Mouse (Mus musculus): Measurements from ENCODE around the gene Tmem151a. TPM values are rescaled to one million over a fixed set of nuclear protein-coding genes. Genes with fewer than 3 reads are reported as not detected.
"Not testable (repeated sequence)": the region's sequence is repeated elsewhere in the genome, so short reads cannot be mapped to it uniquely, and the experiment has no call there.

Tmem151a gene
- total RNA-seq, 4 experiments from 2014 or later, result 2.1 to 3.9 (median 3.2) TPM

DNA sequence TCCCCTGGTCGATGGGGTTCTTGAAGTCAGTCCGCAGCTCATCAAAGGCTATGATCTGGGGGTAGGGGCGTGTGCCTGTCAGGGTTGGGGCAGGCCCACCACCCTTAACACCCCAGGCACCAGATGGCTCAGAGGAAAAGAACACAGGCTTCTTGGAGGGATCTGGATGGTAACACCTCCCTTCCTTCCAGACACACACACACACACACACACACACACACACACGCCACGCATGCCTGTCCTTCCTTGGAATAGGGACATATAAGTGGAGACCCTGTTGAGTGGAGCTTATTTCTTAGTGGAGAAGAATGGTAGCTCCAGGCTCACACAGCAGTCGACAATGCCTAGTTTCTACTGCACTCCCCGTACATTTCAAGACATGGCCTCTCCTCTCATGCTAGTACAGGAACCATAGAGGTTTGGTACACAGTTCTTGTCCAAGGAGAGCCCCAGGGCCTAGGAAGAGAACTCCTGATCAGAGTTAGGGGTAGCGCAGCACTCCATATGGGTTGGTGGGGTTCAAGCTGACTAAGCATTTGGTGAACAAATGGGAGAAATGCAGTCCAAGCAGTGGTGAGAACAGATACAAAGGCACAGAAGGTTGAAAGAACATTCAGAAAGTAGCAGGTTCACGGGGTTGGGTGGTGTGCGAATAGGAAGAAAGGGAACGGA lies 9.6 kb upstream of the Tmem151a start:
- no peak for DNase-seq (ENCODE audit: low spot score)

DNA sequence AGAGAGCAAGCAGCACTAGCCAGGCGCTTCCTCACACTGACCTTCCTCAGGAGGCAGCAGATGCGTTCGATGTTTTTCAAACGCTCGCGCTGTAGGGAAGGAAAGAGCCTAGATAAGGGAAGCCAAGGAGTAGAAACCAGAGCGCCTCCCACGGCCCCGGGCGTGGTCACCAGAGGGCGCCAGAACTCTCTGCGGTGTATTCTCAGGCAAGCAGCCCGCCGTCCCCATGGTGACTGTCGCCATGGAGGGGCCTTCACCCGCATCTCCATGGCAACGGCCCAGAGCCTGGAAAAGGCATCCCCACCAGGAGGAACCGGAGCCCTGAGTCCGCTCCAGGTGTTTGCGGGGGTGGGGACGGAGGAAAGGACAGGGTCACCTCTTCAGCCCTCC lies 8.9 kb upstream of the Tmem151a start:
- peak; percentile 80 for DNase-seq (ENCODE audit: low spot score)

DNA sequence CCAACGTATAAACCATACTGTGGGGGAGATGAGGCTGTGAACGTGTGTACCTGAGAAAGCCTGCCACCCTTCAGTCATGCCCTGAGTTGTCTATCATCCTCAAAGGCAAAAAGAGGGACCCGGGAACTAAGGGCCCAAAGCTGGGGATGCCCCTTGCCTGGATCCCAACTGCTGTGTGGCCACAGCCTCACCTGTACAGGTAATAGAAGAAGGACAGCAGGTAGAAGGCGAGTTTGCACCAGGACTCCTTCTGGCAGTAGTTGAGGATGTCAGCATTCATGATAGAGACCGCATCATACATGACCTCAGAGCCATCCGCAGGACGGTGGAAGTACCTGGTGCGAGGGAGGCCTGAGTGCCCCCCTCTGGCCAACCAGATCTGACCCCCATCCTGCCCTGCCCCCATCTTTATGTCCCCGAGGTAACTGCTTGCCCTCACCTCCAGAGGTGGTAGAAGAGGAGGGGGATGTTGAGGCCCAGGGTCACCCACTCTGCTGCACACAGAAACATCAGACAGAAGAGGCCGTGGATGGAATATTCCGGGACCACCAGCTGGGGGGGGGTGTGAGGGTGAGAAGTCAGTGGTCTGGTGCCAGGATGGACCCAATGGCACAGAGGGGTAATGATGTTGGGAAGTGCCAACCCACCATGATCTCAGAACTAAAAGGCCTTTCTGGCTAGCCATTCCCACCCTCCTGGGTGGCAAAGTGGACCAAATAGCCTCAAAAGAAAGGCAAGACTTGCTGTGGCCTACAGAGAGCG lies 8.3 kb upstream of the Tmem151a start:
- DNase-seq (ENCODE audit: low spot score), result no peak

DNA sequence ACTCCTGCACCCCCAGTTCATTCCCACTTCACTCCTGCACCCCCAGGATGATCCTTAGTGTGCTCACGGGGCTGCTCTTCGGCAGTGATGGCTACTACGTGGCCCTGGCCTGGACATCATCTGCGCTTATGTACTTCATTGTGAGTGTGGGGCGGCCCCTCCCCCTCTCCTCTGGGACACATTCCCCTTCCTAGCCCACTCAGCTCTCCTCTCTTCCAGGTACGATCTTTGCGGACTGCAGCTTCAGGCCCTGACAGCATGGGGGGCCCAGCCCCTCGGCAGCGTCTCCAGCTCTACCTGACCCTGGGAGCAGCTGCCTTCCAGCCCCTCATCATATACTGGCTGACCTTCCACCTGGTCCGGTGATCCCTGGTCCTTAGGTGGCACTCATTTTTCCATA lies 6.8 kb upstream of the Tmem151a start:
- no peak for DNase-seq (ENCODE audit: low spot score)

DNA sequence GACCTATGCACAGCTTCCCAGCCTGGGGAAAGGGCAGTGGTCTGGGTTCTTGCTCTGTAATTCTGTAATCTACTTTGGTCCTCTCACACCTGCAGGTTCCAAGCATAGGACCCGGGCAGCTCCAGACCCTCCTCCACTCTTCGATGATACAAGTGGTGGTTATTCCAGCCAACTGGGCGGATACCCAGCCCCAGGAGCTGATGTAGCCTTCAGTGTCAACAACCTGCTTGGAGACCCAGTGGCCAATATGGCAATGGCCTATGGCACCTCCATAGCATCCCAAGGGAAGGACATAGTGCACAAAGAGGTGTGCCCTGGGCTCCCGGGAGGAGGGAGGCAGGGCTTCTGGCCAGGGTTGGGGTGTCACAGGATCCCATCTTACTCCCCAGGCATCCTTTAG lies 4.0 kb upstream of the Tmem151a start:
- DNase-seq (ENCODE audit: low spot score), result no peak

DNA sequence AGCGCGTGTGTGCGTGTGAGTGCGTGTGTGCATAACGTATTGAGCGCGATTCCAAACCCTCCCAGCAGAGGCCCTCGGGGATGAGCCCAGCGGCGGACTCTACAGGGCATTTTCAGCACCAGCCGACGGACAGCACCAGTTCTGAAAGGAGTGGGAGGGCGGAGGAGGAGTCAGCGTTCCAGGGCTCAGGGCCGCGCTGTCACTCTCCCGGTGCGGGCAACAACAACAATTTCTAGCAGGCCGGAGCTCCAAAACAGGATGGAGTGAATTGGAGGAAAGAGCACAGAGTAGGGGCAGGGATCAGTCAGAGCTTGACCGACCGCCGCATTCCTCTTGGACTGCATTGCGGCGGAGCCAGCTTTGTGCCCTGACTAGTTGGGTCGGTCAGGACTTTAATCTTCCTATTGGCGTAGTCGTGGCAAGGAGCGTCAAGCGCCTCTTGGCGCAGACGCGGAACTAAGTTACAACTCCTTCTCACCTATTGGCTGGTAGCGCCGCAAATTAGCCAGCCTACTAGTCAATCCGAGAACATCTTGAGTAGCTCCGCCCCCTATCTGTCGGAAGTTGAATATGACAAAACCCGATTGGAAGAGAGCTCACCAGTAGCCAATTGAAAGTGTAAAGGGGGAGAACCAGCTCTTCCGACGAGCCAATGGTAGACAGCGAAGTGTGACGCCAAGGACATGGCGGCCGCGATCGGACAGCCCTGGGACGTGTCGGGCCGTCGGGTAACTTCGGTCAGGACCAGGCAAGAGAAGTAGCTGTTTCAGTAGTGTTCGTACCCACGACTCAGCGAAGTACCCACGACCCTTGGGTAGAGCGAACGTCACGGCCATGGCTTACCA lies 2.8 kb upstream of the Tmem151a start, which contains the start of gene Yif1a:
Yif1a (plus strand) TSS at position 655 of the 845 bp plus-strand sequence.
- DNase-seq (ENCODE audit: low spot score), result peak; percentile 98

DNA sequence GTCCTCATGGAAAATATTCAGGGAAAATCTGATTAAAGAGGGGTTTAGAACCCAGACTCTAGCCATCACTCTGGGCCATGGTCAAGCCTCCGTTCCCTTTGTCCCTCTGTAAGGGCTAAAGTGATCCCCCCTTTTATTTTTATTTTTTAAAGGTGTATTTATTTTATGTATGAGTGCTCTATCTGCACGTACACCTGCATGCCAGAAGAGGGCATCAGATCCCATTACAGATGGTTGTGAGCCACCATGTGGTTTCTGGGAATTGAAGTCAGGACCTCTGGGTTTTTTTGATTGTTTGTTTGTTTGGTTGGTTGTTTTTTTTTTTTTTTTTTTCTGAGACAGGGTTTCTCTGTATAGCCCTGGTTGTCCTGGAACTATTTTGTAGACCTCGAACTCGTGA lies 1.2 kb upstream of the Tmem151a start:
- not testable (repeated sequence) for DNase-seq (ENCODE audit: low spot score)

DNA sequence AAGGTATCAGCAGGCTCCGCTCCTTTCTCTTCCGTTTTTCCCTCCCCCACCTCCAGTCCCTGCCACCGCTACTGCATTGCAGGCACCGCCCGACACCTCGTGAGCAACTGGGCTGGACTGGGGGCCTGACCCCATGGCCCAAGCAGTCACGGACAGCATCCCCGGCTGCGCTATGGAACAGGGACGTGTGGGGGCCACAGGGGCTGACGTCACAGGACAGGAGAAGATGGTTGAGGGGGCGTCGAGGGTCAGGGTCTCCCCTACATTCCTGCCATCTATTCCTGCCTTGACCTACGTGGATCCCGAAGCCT lies 542 bp downstream of the Tmem151a start:
- no peak for DNase-seq (ENCODE audit: low spot score)

DNA sequence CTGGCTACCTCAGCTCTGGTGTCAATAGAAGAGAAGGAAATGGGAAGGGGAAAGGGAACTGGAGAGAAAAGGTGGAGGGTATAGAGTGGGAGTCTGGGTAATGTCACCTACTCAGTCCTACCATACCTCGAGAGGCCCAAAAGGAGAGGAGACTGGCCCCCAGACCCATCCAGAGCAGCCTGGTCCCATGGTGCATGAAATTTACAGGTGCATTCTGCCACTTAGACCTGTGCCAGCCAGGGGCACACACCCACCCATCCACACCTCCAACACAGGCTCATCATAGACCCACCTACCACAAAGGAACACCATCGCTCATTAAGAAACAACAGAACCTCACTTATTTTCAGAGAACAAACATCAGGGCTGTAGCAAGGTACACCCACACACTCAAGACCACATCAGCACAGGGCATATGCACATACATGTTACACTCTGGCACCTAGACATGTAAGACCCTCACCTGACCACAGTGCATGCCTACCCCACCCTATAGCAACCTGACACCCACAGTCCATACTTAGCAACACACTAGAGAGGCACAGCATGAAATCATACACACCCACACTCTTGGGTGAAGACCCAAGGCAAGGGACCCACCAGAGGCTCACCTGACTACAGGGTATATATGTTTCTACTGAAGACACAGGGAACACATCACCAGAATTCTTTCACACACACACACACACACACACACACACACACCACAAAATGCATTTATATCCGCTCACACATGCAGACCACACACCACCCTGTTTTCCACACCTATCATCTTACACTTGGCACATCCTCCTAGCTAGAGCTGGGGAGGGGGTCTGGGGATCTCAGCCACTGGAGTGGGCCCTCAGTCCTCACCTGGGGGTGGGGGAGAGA lies 1.1 kb downstream of the Tmem151a start:
- no peak for DNase-seq (ENCODE audit: low spot score)

DNA sequence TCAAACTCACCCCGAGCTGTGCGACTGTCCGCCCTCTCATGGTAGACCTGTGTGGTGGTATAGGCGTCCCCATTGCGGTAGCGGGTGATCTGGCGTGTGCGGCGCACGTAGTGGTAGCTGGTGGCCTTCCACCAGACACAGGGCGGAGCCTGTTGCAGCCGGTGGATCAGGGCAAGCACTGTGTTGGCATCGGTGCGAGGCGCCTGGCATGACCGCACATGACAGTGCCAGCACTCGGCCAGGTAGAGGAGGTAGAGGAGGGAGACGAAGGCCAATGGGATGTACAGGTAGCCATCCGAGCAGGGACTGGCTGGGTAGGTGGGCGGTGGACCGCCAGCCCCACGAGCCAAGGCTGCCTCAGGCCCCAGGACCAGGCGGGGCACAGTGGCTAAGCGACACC lies 2.7 kb downstream of the Tmem151a start:
- DNase-seq (ENCODE audit: low spot score), result no peak

DNA sequence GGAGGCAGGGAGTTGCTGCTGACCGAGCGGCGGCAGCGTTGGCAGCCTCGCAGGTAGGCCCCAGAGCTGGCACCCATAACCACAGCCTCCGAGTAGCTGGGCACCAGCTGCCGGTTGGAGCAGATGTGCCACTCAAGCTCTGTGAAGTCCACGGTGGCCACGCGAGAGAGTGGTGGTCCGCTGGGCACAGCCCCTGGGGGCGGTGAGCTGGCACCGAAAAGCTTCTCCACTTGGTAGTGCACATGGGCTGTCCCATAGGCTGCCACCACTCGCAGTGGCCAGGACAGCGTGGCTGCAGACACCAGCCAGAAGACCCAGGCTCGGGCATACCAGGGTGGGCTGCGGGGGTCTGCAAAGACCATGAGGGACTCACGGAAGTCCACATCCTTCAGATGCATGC lies 3.3 kb downstream of the Tmem151a start:
- no peak for DNase-seq (ENCODE audit: low spot score)

DNA sequence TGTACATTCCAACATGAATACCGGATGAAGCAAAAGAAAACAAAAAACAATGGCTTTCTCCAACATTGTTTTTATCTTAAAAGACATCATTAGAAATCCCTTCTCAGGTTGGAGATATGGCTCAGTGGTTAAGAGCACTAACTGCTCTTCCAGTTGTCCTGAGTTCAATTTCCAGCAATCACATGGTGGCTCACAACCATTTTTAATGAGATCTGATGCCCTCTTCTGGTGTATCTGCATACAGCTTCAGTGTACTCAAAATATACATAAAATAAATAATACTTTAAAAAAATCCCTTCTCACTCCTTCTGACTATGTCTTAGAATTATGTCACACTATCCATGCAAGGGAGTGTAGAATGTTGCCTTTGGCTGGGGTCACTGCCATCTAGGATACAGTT lies 6.1 kb downstream of the Tmem151a start:
- DNase-seq (ENCODE audit: low spot score), result no peak

DNA sequence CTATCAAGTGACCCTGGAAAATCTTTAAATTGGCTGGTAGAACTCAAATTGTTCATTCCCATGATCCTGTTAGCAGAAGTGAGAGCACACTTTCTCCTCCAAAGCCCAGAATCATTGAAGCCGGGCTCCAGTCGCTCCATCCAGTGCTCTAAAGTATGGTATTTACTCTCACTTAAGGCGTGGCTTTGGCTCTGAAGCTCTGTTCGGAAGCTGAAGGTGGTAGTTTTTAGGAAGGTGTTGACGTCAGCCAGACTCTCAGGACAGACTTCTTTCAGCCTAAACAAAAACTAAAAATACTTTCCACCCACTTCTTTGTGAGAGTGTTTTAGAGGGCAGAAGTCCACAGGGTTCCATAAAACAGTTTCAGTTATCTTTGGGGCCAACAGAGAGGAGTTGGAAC lies 11.8 kb downstream of the Tmem151a start:
- DNase-seq (ENCODE audit: low spot score), result no peak

DNA sequence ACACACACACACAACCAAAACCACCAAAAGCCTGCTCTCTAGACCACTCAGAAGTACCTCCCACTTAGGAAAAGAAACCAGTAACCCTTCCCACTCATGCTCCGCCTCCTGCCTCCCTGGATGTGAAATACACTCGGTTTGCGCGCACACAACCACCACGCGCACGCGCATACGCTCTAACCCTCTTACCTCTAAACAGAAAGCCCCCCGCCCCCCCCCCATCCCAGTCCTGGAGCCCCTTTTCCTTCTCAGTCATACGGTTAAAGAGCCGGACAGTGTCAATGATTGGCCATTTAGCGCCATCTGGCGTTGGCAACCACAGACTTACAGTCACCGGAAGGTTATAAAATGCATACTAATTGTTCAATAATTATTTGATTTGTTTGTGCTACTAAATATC lies 12.3 kb downstream of the Tmem151a start:
- DNase-seq (ENCODE audit: low spot score), result no peak

DNA sequence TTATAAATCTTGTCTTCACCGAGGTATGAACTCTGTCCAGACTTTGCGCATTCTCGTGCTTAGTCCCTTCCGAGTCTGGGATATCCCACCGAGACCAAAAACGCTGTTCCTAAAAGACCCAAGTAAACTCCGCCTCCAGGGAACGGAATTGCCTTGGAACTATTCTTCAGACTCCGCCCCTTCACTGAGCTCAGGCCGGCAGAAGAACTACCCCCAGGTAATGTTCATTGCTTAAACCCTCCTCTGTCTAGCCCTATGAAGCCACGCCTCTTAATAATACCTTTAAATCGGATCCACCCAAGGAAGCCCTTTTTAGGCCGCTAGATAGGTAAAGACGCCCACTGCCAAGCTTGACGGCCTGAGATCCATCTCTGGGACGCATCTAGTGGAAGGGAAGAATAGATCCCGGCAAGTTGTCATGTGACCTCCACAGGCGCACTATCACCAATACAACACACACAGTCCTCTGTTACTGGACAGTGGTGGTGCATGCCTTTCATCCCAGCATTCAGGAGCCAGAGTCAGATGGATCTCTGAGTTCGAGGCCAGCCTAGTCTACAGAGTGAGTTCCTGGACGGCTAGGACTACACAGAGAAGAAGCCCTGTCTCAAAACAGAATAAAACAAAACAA lies 12.8 kb downstream of the Tmem151a start:
- no peak for DNase-seq (ENCODE audit: low spot score)

DNA sequence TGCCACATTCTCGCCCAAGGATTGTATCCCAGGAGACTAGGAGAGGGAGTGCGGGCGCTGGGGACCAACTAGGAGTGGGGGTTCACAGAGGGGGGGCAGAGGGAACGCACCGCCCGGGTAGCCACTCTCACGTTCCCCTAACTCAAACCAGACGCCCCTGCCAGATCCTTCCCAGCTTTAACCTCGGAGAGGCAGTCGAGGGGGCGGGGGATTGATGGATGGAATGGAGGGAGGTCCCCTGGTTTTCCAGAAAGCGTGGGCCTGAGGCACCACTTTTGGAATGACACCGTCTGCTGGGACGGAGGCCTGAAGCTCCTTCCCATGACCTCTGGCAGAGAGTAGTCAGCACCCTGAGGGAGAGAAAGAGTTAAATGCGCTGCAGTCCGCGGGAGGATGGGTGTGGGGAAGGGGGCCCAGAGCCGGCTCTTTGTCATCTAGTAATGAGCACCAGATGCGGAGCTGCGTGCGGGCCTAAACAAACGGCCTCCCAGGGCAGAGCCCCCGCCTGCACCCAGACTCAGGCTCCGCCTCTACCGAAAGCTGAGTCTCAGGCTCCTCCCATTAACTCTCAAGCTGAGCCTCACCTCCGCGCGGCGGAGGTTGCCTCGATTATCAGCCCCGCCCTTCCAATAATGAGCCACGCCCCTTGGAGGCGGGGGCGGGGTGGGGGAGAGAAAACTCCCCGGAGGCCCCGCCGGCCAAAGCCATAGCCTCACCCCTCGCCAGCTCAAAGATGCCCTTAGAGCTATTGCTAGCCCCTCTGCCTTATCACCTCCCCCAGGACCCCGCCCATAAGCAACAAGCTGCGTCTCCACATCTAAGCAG lies 13.6 kb downstream of the Tmem151a start:
- peak; percentile 79 for DNase-seq (ENCODE audit: low spot score)

DNA sequence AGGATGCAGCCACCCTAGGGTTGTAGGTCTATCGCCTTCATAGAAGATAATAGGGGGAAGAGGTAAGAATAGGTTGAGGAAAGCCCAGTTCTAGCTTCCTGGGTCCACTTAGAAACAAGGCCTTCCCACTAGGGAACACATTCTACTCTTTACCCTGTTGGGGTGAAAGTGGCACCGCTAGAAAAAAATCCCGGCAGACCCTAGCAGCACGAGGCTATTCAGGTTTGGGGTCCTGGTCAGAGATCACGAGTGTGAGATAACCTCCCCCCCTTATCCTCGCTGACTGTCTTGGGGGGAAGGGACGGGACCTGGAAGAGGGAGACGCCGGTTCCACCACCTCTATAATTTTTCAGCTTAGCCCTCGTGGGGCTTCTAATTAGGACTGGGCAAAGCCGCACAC lies 14.3 kb downstream of the Tmem151a start:
- DNase-seq (ENCODE audit: low spot score), result no peak

DNA sequence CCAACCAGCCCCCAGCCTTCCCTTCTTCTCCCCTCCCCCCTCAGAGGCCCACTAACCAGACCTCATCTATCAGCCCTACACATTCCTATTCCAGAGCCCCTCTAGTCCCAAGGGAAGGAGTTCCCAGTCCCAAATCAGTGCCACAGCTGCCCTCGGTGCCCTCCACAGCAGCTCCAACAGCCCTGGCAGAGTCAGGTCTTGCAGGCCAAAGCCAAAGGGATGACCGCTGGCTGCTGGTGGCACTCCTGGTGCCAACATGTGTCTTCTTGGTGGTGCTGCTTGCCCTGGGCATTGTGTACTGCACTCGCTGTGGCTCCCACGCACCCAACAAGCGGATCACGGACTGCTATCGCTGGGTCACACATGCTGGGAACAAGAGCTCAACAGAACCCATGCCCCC lies 15.4 kb downstream of the Tmem151a start:
- no peak for DNase-seq (ENCODE audit: low spot score)

DNA sequence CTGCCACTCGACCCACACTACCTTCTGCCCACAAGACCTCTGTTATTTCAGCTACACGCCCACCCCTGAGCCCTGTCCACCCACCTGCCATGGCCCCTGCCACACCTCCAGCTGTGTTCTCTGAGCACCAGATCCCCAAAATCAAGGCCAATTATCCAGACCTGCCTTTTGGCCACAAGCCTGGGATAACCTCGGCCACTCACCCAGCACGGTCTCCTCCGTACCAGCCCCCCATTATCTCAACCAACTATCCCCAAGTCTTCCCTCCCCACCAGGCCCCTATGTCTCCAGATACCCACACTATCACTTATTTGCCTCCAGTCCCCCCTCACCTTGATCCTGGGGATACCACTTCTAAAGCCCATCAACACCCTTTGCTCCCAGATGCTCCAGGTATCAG lies 15.8 kb downstream of the Tmem151a start:
- DNase-seq (ENCODE audit: low spot score), result no peak

DNA sequence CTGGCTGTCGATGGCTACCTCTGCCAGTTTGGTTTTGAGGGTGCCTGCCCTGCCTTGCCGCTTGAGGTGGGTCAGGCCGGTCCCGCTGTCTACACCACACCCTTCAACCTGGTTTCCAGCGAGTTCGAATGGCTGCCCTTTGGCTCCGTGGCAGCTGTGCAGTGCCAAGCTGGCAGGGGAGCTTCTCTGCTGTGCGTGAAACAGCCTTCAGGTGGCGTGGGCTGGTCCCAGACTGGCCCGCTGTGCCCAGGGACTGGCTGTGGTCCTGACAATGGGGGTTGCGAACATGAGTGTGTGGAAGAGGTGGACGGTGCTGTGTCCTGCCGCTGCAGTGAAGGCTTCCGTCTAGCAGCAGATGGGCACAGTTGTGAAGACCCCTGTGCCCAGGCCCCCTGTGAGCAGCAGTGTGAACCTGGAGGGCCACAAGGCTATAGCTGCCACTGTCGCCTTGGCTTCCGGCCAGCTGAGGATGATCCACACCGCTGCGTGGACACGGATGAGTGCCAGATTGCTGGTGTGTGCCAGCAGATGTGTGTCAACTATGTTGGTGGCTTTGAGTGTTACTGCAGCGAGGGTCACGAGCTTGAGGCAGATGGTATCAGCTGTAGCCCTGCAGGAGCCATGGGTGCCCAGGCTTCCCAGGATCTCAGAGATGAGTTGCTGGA lies 16.6 kb downstream of the Tmem151a start:
- no peak for DNase-seq (ENCODE audit: low spot score)

Data from heart, adult 8-10 months (tissue).